Mouse (Mus musculus) heart, adult 9 months (tissue): ENCODE measurements around the gene Tbxas1.

Experiments used
- DNase-seq, 2 experiments: peaks; one replicate each; pipeline ENCODE4 v3.0.0; 2022; ENCODE audit warnings: low spot score in 2 of 2

Gene Tbxas1

DNA sequence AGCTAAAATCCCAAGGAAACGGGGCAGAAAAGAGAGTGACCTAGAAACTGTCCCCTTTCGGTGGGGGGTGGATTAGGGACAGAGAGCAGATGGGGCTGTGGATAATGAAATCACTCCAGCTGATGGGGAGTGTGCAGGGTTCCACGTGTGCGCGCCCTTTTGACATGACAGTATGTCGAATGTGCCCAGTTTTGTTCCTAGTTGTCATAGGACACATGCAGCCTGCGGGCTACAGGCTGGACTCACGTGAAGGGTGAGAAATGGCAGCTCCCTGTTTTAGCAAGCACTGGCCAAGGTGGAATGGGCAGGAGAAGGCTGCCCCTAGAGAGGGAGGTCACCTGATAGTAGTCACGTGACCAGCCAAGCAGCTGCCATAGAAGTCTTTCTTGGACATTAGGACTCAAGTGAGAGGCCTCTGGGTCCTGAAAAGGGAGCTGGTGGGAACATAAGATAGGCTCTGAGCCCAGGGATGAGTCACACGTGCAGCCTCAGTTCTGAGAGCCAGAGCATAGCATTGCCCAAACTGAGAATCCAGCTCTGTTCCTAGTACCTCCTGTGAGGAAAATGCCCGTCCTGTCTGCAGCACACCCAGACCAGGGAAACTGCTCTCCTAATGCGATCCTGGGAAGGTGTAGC, 85.7 kb downstream of the Tbxas1 start:
- peak in 1 of 2 experiments; percentile 26 for DNase-seq

DNA sequence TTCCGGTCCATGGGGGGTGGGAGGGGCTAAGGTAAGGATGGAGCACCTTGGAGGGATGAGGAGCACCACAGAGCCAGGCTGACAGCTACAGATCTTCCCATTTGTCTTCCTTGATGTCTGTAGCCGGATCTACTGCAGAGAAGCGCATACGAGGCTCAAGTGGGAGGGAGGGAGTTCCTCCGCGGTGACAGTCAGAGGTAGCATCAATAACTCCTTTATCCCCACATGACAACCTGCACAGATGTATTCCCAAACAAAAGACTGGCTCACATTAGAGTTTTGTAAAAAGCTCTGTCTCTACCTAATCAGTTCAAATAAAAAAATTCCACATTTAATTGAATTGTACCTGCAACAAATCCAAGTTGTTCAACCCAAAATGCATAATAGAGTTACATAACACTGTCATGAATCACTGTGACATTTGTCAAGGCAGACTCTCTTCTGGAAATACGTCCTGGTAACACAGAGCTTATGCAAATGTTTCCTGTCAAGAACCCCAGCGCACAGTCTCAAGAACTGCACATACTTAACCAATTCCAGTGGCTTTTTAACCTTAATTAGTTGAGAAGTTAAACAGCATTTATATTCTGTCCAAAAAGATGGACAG, 86.3 kb downstream of the Tbxas1 start:
- no peak for DNase-seq

DNA sequence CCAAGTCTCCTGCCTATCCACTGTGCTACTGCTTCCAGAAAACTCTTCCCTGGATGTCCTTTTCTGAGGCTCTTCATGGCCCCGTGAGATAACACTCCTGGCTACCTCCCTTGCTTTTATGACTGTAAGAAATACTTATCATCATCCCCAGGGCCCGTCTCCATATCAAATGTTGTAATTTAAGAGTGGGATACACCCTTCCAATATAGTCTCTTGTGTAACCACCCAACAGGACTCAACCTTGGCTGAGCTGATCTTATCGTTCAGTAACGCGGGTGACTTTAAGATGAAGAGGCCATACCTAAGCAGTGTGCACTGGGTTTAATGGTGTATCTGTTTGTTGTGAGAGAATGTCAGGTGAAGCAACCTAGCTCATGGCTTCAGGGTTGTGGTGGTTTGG, 91.6 kb downstream of the Tbxas1 start:
- DNase-seq = no peak

DNA sequence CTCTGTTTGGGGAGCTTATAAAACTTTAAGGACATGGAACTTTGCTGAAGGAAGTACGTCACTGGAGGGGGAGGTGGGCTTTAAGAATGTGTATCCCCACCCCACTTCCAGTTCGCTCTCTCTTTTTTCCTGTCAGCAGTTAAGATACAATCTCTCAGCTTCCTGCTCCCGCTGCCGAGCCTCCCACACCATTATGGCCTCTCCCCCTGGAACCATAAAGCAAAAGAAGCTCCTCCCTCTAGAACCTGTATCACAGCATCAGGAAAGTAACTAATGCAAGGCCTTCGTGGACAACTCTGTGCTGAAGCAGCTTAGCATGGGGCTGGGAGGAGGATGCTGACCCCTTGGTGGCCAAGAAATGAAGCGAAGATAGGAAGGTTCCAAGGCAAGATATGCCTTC, 92.1 kb downstream of the Tbxas1 start:
- DNase-seq = no peak

DNA sequence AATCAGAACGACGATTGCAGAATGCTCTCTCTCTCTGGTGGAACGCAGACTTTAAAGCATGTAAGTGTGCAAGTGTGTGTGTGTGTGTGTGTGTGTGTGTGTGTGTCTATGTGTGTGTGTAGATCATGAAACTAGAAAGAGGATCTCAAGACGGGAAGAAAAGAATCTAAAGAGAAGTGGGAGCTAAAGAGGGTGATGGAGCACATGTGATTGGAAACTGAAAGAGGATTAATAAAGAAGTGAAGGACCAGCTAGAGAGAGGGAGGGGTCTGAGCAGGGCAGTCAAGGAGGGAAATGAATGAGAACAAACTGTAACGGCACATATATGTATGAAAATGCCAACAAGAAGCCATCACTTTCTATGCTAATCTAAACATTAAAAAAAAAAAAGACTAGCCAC, 92.8 kb downstream of the Tbxas1 start:
- DNase-seq = no peak

DNA sequence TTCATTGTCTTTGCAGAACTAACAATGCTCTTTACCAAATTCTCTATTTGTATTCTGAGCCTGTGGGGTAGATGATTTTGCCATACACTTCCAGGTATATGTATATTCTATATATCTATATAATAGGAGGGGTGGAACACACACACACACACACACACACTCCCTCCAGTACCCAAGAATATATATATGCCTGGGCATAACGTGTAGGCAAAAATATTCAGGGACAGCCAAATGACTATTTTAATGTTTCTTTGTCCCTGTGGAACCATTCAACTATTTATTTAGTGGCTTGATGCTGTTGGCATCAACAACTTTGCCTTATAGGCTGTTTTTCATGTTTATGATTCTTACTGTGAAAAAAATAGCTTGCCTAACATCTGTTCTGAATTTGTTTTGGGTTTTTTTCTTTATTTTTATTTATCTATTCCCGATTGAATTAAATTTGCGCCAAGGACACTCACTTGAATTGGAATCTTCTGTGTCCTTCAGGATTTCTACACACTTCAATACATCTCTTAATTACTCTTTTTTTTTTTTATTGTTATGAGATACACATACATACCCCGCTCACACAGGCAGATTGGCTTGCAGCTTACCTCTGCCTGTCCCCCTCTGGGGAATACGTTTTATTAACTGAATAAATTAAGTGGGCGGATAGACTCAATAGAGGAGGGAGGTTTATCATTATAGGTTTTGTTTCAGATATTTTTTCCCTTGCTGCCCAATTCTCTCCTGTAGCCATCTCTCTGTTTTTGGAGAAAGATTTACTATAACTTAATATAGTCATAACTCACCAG, 94.9 kb downstream of the Tbxas1 start:
- DNase-seq = no peak

DNA sequence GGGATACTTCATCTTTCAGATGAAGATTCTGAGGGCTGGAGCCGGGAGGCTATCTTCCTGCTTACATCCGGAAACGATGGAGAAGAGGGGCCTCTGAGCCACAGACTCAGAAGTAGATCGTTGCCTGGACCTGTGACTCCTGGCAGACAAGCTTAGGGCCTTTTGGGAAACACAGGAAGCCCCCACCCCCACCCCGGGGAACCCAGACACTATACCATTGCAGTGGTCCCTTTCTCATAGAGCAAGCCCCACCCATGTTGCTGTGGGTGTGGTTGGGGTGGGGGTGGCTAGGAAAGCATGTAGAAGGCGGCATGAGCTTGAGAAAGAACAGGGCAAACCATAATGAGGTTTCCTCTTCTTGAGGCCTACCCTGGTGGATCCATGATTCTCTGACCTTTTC, 95.6 kb downstream of the Tbxas1 start:
- DNase-seq = no peak

DNA sequence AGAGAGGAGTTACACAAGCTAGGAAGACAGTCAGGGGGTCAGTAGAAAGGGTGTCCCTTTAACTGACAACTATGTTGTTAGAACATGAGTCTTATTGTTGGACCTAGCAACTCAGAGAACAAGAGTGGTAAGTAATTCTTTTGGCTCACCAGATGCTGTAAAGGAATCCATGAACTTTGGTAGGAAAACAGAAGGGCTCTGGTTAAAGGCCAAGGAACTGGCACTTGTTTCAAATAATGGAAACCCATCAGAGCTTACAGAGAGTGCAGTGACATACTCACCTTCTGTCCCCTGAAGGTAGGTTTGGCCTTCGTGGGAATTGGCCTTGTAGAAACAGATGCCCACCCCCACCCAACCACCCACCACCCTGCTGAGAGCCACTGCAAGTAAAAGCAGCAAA, 97.6 kb downstream of the Tbxas1 start:
- no peak for DNase-seq

DNA sequence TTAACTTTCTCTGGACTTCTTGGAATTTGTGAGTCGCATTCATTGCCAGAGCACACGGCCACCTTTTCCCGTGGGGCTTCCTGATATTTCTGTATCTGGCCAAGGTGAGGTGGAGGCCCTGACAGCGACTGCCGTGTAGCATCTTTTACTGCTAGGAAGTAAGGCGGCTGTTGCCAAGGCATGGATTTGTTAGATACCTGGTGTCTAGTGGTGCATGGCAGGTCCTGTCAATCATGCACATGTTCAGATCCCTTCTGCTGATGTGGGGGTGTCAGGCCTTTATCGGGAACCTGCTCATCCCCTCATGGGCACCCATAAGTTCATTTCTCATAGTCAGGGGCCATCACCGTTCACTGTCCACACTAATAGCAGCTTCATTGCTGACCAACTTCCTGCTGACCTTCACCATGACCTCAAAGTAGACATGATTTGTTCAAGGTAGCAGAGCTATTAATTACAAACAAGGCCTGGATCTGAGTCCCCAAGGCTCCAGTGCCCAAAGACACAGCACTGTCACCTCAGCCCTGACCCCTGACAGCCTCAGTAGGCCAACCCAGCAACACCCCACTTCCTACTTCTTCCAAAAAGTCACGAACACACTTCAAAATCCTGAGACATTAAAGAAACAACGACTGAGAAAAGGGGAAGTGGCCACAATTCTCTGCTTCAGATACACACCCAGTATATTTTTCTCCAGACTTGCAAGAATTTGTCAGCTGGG, 98.4 kb downstream of the Tbxas1 start:
- peak in 1 of 2 experiments; percentile 2 for DNase-seq

DNA sequence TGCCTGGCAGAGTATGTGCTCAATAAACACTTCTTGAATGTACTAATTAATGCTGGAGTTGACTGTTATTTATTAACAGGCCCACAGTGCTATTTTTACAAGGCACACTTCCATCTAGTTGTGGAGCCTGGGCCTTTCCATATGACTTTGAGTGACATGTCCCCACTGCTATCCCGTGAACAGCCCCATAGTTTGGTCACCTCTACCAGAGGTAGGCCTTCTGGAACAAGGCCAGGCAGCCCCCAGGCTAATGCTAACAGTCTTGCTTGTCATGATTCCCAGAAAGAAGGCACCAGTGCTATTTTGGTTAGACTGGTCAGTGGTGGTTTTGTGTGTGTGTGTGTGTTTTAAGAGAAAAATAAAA, 98.9 kb downstream of the Tbxas1 start:
- DNase-seq = no peak

DNA sequence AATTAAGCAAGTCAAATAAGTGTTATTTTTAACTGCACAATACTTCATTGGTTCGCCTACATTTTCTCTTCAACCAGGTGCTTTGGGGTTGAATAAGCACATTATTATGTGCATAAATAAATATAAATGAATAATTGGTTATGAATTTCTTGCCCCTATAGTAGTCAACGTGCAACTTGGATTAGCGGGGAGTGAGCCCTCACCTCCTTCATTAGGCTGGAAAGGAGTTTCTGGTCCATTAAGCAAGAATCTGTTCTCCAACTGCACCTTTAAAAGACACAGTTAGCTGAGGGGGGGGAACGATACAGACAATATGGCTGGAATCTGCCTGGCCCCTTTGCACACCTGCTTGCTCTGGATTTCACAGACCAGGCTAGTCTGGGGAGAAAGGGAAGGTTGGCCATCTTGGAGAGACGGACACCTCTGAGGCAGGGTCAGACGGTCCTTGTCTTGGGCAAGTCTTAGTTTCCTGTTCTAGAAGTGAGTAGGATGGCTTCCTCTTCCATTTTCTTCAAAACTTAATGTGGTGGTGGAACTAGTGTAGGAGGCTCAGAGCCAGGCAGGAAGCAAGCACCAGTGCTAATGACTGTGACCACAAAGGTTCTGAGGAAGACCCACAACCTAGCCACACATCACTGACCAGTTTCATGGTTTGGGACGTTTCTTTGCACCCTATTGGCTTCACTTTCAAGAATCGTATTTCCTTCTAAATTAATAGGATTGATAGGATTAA, 99.5 kb downstream of the Tbxas1 start:
- DNase-seq = no peak

DNA sequence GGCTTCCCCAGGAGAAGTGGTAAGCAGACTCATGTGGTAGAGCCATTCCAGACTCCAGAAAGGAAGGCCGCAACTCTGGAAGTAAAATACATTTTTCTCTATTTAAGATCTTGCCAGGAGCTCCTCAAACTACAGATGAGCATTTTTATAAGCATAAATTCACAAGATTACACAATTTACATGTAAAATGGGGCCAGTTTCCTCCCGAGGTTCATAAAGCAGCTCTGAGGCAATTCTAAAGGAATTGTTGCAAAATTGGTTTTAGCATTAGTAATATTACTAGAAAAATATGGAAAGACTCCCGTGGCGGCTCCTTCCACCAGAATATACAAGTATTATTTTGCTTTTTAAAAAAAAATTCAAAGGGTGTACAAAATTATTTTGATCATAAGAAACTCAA, 100.7 kb downstream of the Tbxas1 start:
- no peak for DNase-seq

DNA sequence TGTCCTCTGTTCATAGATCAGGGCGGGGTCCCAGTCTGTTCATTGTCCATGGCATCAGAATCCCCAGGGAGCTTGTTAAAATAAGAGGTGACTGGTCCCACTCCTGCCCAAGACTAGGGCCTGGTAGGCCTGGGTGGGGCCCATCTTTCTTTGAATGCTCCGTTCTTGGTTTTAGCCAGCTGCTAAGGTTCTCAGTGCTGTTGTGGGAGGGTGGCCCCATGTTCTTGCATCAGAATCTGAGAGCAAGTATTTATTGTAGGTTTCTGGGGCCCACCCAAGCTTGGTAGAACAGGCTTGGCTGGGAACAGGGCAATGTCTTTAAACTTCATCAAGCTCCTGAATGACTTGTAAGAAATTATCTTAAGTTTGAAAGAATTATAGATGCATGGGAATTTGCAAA, 101.2 kb downstream of the Tbxas1 start:
- no peak for DNase-seq

DNA sequence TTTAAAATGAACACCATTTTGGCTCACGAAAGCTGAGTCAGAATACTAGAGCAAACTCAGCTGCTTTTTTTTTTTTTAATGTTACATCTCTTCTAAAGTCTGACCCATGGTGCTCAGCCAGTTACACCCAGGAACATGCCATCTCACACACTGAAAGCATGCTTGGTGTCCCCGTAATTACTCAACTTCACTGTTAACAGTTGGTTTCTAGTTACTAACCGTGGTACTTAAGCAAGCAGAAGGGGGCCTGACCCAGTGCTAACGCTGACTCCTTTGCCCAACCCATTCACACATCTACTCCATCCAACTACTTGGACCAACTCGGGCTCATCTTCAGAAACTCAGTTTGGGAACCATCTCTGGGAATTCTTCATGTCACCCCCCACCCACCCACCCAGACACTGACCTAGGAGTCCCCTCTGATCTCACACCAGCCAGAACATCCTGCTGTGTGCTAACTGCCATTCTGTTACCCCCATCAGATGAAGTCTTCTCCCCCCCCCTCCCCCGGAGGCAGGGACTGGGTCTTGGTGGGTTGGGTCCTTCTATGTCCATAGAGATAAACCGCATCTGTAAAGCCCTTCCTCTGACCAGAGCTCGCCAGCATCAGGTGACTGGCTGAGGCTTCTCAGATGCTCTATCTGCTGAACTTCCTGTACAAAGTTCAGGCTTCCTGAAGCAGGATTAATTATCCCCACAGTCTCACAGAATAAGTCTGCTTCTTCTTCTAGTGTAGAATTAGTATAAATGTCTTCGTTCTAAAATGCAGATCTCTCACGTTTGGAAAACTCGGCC, 105.9 kb downstream of the Tbxas1 start:
- no peak for DNase-seq

DNA sequence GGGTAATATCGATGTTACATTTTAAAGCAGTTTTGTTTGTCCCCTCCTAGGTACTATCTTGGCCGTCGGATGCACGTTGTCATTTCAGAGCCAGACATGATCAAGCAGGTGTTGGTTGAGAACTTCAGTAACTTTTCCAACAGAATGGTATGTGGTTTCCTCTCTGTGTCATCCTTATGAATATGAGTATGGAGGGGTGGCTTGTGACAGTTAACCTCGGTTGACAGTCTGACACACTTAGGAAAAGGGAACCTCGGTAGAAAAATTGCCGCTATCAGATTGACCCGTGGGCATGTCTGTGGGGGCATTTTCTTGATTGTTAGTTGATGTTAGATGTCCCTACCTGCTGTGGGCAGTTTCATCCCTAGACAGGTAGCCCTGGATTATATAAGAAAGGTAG, 106.9 kb downstream of the Tbxas1 start:
- no peak for DNase-seq

DNA sequence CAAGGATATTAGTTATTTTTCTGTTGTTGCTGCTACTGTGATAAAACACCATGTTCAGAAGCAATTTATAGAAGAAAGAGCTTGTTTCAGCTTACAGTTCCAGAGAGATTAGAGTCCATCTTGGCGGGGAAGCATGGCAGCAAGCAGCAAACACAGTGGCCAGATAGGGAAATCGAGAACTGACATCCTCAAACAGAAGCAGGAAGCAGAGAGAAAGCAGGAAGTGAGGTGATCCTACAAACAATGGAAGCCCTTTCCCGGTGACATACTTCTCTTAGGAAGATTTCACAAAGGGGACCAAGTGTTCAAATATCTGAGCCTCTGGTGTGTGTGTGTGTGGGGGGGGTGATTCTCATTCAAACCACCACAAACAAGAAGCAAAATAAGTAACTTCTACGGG, 107.5 kb downstream of the Tbxas1 start:
- DNase-seq = no peak

DNA sequence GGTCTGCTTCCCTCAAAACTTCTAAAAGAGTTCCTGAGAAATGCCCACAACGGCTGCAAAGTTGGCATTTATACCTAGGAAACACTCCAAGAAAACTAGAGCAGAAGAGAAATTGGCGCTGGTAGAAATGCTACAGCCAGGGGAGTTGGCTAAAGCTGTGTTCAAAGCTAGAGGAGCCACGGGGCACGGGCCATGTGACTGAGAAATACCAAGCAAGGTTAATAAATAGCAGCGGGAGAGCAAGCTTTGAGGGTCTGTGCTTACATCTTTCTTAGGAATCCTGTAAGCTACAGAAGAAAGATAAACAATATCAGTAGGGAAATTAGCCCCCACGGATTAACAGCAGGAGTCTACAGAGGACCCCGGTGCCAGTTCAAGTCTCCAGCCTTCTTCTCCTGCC, 107.9 kb downstream of the Tbxas1 start:
- no peak for DNase-seq

DNA sequence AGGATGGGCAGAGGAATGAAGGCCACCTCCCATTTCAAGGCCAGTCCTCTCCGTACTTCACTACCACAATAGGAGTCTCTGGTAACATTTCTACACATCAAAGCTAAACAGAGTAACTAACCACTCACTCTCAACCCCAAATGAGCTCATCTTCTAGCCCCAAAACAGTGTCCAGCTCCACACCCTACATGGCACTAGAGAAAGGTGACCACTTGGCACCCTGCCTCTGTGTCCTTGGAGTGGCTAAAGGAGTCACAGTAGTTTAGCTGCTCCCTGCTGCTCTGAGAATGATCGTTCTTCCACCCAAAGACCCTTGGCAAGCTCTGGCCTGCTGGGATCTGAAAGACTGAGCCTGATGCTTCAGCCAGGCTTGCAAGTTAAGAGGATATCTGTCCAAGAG, 109.4 kb downstream of the Tbxas1 start:
- DNase-seq = no peak

DNA sequence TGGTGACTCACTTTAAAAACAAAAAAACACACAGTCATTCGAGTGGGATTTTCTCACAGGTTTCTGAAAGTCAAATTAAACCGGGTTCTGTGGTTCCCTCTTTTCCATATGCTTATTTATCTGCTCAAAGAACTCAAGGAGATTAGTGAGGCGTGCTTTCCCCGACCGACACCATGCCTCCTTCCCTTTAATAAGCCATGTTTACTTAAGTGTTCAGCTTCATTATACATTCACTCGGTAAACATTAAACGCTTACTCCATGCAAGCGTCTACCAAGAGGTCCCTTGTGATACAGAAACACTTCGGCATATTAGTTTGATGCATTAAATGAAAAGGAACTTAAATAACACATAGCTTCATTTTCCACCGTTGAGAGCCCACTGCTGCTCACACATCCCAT, 111.4 kb downstream of the Tbxas1 start:
- no peak for DNase-seq

DNA sequence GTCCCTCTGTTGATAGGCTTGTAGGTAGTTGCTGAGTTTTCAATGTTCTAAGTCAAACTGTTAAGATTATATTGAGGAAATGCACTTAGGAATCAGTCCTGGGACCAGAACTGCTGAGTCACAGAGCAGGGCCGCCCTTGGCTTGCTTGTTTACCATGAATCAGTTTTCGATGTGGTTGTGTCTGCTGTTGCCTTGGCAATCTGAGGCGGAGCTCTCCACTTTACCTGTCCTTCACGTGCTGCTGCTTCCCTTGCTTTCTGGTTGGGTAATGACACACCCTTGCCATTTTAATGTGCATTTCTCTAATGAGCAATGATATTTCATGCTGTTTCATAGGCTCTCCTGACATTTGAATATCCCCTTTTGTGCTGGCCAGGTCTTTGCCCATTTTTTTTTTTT, 116.8 kb downstream of the Tbxas1 start:
- DNase-seq = no peak

DNA sequence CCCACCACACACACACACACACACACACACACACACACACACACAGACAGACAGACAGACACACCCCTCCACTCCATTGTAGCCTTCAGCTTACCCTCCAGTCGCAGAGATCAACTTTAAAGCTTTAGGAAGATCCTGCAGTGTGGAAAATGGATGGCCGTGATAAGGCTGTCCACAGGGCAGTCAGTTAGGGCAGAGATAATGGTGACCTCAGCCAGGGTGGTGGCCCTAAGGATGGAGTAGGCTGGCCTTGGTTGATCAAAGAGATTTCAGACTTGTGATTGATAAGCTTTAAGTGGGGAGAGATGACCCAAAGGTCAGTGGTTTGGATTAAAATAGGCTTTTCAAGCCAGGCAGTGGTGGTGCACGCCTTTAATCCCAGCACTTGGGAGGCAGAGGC, 120.6 kb downstream of the Tbxas1 start:
- no peak for DNase-seq
